Mouse (Mus musculus) cortical plate, adult 2 months (tissue): Measurements from ENCODE around the gene Prpsap1. TPM values are rescaled to one million over a fixed set of nuclear protein-coding genes. Genes with fewer than 3 reads are reported as not detected.

Experiments
- H3K27ac ChIP-seq: fragments of 200-500 bp; 2 replicates; pipeline ENCODE4 v1.5.1; 2012; ENCODE audit warnings: low read length, control low read depth, inconsistent platforms; ENCODE audit not compliant: insufficient read depth
- H3K4me1 ChIP-seq: fragments of 200-500 bp; 2 replicates; pipeline ENCODE4 v1.6.1; 2011; ENCODE audit warnings: low read length; ENCODE audit not compliant: control insufficient read depth, insufficient read depth
- H3K4me3 ChIP-seq: fragments of 200-500 bp; 2 replicates; pipeline ENCODE4 v1.5.1; 2011; ENCODE audit warnings: mild to moderate bottlenecking, low read length, control low read depth; ENCODE audit not compliant: insufficient read depth
- CTCF ChIP-seq: fragments of 200-500 bp; IDR thresholded peaks from 2 replicates; pipeline ENCODE4 v1.5.1; 2011; ENCODE audit warnings: mild to moderate bottlenecking, control low read depth, low read length; ENCODE audit not compliant: insufficient read depth; ENCODE audit errors: extremely low read depth
- POLR2A ChIP-seq: fragments of 200-500 bp; IDR thresholded peaks from 2 replicates; pipeline ENCODE4 v1.6.1; 2011; ENCODE audit warnings: mild to moderate bottlenecking, low read length, control low read depth; ENCODE audit not compliant: insufficient read depth; ENCODE audit errors: extremely low read depth
- polyA plus RNA-seq: library from polyadenylated mRNA; depleted of rRNA; stranded (reverse); fragments of >200 nt; gene quantifications from 2 replicates; pipeline ENCODE4 v1.2.3, GENCODE M21; 2012

Gene Prpsap1
- polyA plus RNA-seq, 1 experiment, result 89.0 TPM

DNA sequence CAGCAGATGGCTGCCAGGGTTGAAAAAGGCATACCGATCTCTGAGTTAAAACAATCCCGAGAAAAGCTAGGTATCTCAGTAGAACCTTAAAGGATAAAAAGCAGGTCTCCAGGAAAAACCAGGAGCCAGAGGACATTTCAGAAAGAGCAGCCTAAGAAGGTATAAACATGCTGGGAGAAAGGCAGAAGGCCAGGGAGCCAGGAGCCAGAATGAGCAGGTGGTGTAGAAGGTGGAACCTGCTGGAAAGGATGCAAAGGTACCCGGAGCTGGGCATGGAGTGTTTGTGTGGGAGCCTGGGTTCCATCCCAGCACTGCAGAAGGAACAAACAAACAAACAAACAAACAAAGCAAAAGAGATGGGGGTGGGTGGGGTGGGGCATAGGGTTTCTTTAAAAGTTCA lies 44.7 kb downstream of the Prpsap1 start:
- H3K4me1 ChIP-seq, result no peaks in the 10 kb centered on the region
- no peak overlapping the region for H3K27ac ChIP-seq
- no peak overlapping the region for H3K4me3 ChIP-seq
- TF ChIP-seq CTCF (no peak), POLR2A (no peak)

GRCm38 (mm10) chr11:116447822-116448221 lies 46.2 kb downstream of the Prpsap1 start:
- Histone ChIP-seq H3K27ac (no peak overlapping the region), H3K4me1 (no peaks in the 10 kb centered on the region), H3K4me3 (no peak overlapping the region)
- TF ChIP-seq POLR2A (no peak), CTCF (no peak)

DNA sequence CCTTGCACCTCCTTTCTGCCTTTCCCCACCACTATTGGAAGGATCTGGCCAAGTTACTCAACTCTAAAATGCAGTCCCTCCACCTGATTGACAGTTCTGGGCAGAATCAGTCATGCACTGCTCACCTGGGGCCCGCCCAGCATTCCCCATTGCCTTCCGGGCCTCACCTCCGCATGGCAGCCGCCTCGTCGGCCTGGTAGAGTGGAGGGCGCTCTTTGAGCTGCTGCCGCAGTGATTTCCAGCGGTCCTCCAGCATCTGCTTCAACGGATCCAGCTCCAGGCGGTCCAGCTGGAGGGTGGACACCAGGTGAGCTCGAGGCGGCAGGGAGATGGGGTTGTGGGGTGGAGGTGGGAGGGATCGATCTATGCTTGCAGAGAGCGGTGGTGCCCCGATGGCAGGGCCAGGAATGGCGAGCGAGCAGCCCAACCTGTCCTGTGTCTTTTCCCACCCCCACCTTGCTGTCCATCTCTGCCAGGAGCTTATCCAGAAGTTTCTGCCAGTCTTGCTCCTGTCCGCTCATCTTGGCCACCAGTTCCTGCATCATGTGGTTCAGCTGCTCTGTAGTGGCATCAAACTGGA lies 47.6 kb downstream of the Prpsap1 start:
- Histone ChIP-seq H3K4me1 (no peaks in the 10 kb centered on the region), H3K27ac (no peak overlapping the region), H3K4me3 (no peak overlapping the region)
- TF ChIP-seq CTCF (no peak), POLR2A (no peak)

- no peak overlapping the region for H3K4me3 ChIP-seq
- no peak overlapping the region for H3K27ac ChIP-seq
- TF ChIP-seq POLR2A (no peak), CTCF (peak; percentile 98)
- no peaks in the 10 kb centered on the region for H3K4me1 ChIP-seq
These were observed 48.2 kb downstream of the Prpsap1 start for GRCm38 (mm10) chr11:116445596-116446307.

- no peak for TF ChIP-seq CTCF
- TF ChIP-seq POLR2A, result no peak
- Histone ChIP-seq H3K27ac (no peak overlapping the region), H3K4me3 (no peak overlapping the region), H3K4me1 (no peaks in the 10 kb centered on the region)
These were observed 50.1 kb downstream of the Prpsap1 start for GRCm38 (mm10) chr11:116443935-116444334.

DNA sequence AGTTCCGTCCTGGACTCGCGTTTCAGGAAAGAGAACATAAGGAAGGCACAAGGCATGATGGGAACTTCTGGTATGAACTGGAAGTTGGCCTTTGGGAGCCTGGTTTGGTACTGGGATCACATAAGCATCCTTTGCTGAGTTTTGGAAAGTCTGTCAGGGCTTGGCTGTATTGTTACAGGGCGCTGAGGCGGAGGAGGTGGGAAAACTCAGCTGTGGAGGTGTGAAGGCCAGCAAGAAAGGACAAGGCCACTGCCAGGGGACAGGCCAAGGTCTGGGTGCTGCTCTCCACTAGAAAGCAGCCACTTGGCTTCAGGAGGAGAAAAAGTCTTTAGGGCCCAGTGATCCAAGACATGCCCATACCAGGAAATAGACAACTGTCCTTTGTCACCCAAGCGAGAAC lies 50.7 kb downstream of the Prpsap1 start:
- H3K27ac ChIP-seq, result no peak overlapping the region
- H3K4me3 ChIP-seq, result no peak overlapping the region
- TF ChIP-seq CTCF, result no peak
- TF ChIP-seq POLR2A, result no peak
- no peaks in the 10 kb centered on the region for H3K4me1 ChIP-seq

GRCm38 (mm10) chr11:116442867-116443177 lies 51.2 kb downstream of the Prpsap1 start:
- no peak overlapping the region for H3K4me3 ChIP-seq
- no peak overlapping the region for H3K27ac ChIP-seq
- TF ChIP-seq POLR2A (no peak), CTCF (no peak)
- H3K4me1 ChIP-seq, result no peaks in the 10 kb centered on the region

DNA sequence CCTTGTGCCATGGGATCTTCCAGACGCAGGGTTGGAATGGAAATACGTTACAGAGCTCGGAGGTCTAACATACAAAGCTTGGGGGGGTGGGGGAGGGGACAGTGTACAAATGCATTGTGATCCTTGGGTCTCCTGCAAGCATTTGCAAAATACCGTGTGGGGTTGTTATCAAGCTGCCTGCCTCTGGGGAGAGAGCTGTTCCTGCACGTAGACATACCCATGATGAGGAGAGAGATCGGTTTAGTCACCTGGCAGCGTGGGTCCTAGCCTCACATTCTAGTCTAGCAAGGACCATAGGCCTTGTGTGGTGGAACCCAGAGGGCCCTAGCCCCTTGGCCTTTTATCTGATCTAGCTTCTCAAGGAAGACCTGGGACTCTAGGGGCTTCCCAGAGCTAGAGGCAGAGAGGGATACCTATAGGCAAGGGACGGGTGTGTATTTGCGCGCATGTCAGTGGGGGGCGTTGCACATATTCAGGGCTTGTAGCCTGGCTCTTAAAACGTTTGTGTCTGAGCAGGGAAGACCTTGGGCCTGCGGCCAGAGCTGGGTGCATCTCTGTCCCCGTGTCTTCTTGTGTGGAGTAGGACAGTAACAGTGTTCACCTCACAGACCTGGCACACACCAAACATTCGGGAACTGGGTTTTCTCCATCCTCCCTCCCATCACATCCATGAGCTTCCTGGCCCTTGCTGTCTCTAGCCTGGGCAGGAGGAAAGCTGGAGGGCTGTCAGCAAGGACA lies 51.7 kb downstream of the Prpsap1 start:
- TF ChIP-seq POLR2A (no peak), CTCF (no peak)
- Histone ChIP-seq H3K27ac (no peak overlapping the region), H3K4me1 (no peaks in the 10 kb centered on the region), H3K4me3 (no peak overlapping the region)

- peaks cover 2% of the 10 kb centered on the region; the same call in 1 of the 2 replicates for H3K4me1 ChIP-seq
- no peak overlapping the region for H3K4me3 ChIP-seq
- TF ChIP-seq POLR2A (no peak), CTCF (no peak)
These were observed 53.5 kb downstream of the Prpsap1 start for GRCm38 (mm10) chr11:116440408-116441068.

More at GRCm38 (mm10) chr11:116440408-116441068, 53.5 kb downstream of the Prpsap1 start:
- no peak overlapping the region for H3K27ac ChIP-seq
